Mouse (Mus musculus): Measurements from ENCODE around the gene Rbl2. TPM values are rescaled to one million over a fixed set of nuclear protein-coding genes. Genes with fewer than 3 reads are reported as not detected.

Rbl2 gene
- 19.1 and 19.6 TPM in 2 replicates for polyA plus RNA-seq (2015; fragmentation: Nextera tagmentation; extraction: Ambion mirVana)

- peak within 1 kb of the TSS; percentile 81 for H3K27ac ChIP-seq
- H3K27me3 ChIP-seq, result no peaks in the 10 kb centered on the region
- peak within 1 kb of the TSS; percentile 62 for H3K4me2 ChIP-seq
- peaks cover 9% of the 10 kb centered on the region for H3K36me3 ChIP-seq
- H3K4me1 ChIP-seq, result peaks cover 11% of the 10 kb centered on the region
- H3K9ac ChIP-seq, result peak within 1 kb of the TSS; percentile 76
- ATAC-seq (ENCODE audit: insufficient number of reproducible peaks, low FRiP score, low TSS enrichment, low read depth), result peak; percentile 92
- under 1% methylated on average over 25 of the region's 25 CpGs for WGBS
- H3K9me3 ChIP-seq, result no peaks in the 10 kb centered on the region
- H3K4me3 ChIP-seq, result peak within 1 kb of the TSS; percentile 67
These were observed at the start of gene Rbl2 for GRCm38 (mm10) chr8:91069834-91070233. Rbl2 (plus strand) TSS chr8:91070057.

- Histone ChIP-seq H3K27ac (no peak overlapping the region), H3K36me3 (peaks cover 77% of the 10 kb centered on the region), H3K4me3 (no peak overlapping the region), H3K4me1 (no peaks in the 10 kb centered on the region), H3K9me3 (no peaks in the 10 kb centered on the region), H3K27me3 (no peaks in the 10 kb centered on the region), H3K4me2 (no peak overlapping the region), H3K9ac (no peak overlapping the region)
- WGBS, result 82% methylated on average over 6 of the region's 6 CpGs
- ATAC-seq (ENCODE audit: insufficient number of reproducible peaks, low FRiP score, low TSS enrichment, low read depth), result no peak
These were observed 35.4 kb upstream of the Rbl2 start for GRCm38 (mm10) chr8:91034417-91034816.

GRCm38 (mm10) chr8:91036905-91037304, 33.0 kb upstream of the Rbl2 start:
- WGBS, result 71% methylated on average over 6 of the region's 6 CpGs

GRCm38 (mm10) chr8:91038637-91039036, 31.2 kb upstream of the Rbl2 start:
- Histone ChIP-seq H3K9ac (no peak overlapping the region), H3K27ac (no peak overlapping the region), H3K27me3 (no peaks in the 10 kb centered on the region), H3K4me1 (no peaks in the 10 kb centered on the region), H3K4me3 (no peak overlapping the region), H3K4me2 (no peak overlapping the region), H3K36me3 (peaks cover 82% of the 10 kb centered on the region), H3K9me3 (no peaks in the 10 kb centered on the region)
- WGBS, result 91% methylated on average over 1 of the region's 1 CpGs
- ATAC-seq (ENCODE audit: insufficient number of reproducible peaks, low FRiP score, low TSS enrichment, low read depth), result no peak

More at GRCm38 (mm10) chr8:91036905-91037304, 33.0 kb upstream of the Rbl2 start:
- Histone ChIP-seq H3K9me3 (no peaks in the 10 kb centered on the region), H3K9ac (no peak overlapping the region), H3K27ac (no peak overlapping the region), H3K4me2 (no peak overlapping the region), H3K27me3 (no peaks in the 10 kb centered on the region), H3K4me1 (no peaks in the 10 kb centered on the region), H3K36me3 (peaks cover 81% of the 10 kb centered on the region), H3K4me3 (no peak overlapping the region)
- ATAC-seq (ENCODE audit: insufficient number of reproducible peaks, low FRiP score, low TSS enrichment, low read depth), result no peak

- no peak overlapping the region for H3K9ac ChIP-seq
- H3K4me2 ChIP-seq, result no peak overlapping the region
- 0 out of 2 replicates have a peak overlapping the region, but pooled peaks have one; percentile 13 for H3K27ac ChIP-seq
- H3K4me1 ChIP-seq, result peaks cover 3% of the 10 kb centered on the region; the same call in 1 of the 2 replicates
- ATAC-seq (ENCODE audit: insufficient number of reproducible peaks, low FRiP score, low TSS enrichment, low read depth), result no peak
- WGBS, result 57% methylated on average over 4 of the region's 4 CpGs
- no peak overlapping the region for H3K4me3 ChIP-seq
- H3K27me3 ChIP-seq, result no peaks in the 10 kb centered on the region
- peaks cover 72% of the 10 kb centered on the region for H3K36me3 ChIP-seq
- no peaks in the 10 kb centered on the region for H3K9me3 ChIP-seq
These were observed 23.5 kb upstream of the Rbl2 start for GRCm38 (mm10) chr8:91046370-91046769.

- Histone ChIP-seq H3K4me3 (no peak overlapping the region), H3K27ac (peak overlapping the region; percentile 18; the same call in 1 of the 2 replicates), H3K4me2 (no peak overlapping the region), H3K4me1 (peaks cover 6% of the 10 kb centered on the region; the same call in 1 of the 2 replicates), H3K36me3 (peaks cover 49% of the 10 kb centered on the region), H3K9ac (no peak overlapping the region), H3K27me3 (no peaks in the 10 kb centered on the region), H3K9me3 (no peaks in the 10 kb centered on the region)
- no peak for ATAC-seq (ENCODE audit: insufficient number of reproducible peaks, low FRiP score, low TSS enrichment, low read depth)
- 19% methylated on average over 8 of the region's 8 CpGs for WGBS
These were observed 18.8 kb upstream of the Rbl2 start for GRCm38 (mm10) chr8:91051037-91051436.

DNA sequence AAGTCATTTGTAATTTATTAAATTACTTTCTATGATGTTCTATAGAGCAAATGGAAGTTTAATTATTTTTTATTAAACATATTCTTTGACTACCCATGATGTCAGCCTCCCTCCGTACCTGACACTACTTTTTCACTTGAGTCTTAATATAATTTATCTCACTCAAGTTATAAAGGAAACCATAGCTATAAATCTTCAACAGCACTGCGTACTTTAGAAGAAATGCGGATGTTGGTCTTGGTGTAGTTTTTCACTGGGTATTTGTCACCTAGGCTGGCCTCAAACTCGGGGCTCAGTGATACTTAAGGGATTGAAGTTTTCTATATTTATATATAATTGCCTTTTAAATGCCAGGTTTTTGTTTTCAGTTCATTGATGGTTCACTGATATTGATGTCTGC, 15.4 kb upstream of the Rbl2 start:
- 75% methylated on average over 4 of the region's 4 CpGs for WGBS
- no peaks in the 10 kb centered on the region for H3K27me3 ChIP-seq
- no peak overlapping the region for H3K27ac ChIP-seq
- peaks cover 6% of the 10 kb centered on the region; the same call in 1 of the 2 replicates for H3K4me1 ChIP-seq
- H3K9ac ChIP-seq, result no peak overlapping the region
- H3K4me2 ChIP-seq, result no peak overlapping the region
- peaks cover 34% of the 10 kb centered on the region for H3K36me3 ChIP-seq
- H3K4me3 ChIP-seq, result no peak overlapping the region
- H3K9me3 ChIP-seq, result no peaks in the 10 kb centered on the region
- no peak for ATAC-seq (ENCODE audit: insufficient number of reproducible peaks, low FRiP score, low TSS enrichment, low read depth)

GRCm38 (mm10) chr8:91056848-91057247, 13.0 kb upstream of the Rbl2 start:
- Histone ChIP-seq H3K27ac (peak overlapping the region; percentile 11; the same call in 1 of the 2 replicates), H3K9me3 (no peaks in the 10 kb centered on the region), H3K27me3 (no peaks in the 10 kb centered on the region), H3K36me3 (peaks cover 16% of the 10 kb centered on the region), H3K4me3 (no peak overlapping the region), H3K4me2 (no peak overlapping the region), H3K4me1 (peaks cover 5% of the 10 kb centered on the region; the same call in 1 of the 2 replicates), H3K9ac (no peak overlapping the region)
- WGBS, result 24% methylated on average over 3 of the region's 3 CpGs
- no peak for ATAC-seq (ENCODE audit: insufficient number of reproducible peaks, low FRiP score, low TSS enrichment, low read depth)

- no peak for ATAC-seq (ENCODE audit: insufficient number of reproducible peaks, low FRiP score, low TSS enrichment, low read depth)
- no peaks in the 10 kb centered on the region for H3K27me3 ChIP-seq
- no peak overlapping the region for H3K27ac ChIP-seq
- H3K4me2 ChIP-seq, result no peak overlapping the region
- H3K9me3 ChIP-seq, result no peaks in the 10 kb centered on the region
- no peak overlapping the region for H3K9ac ChIP-seq
- no peak overlapping the region for H3K4me3 ChIP-seq
- peaks cover 9% of the 10 kb centered on the region; the same call in 1 of the 2 replicates for H3K36me3 ChIP-seq
- H3K4me1 ChIP-seq, result peaks cover 5% of the 10 kb centered on the region; the same call in 1 of the 2 replicates
These were observed 10.7 kb upstream of the Rbl2 start for GRCm38 (mm10) chr8:91059086-91059578.

DNA sequence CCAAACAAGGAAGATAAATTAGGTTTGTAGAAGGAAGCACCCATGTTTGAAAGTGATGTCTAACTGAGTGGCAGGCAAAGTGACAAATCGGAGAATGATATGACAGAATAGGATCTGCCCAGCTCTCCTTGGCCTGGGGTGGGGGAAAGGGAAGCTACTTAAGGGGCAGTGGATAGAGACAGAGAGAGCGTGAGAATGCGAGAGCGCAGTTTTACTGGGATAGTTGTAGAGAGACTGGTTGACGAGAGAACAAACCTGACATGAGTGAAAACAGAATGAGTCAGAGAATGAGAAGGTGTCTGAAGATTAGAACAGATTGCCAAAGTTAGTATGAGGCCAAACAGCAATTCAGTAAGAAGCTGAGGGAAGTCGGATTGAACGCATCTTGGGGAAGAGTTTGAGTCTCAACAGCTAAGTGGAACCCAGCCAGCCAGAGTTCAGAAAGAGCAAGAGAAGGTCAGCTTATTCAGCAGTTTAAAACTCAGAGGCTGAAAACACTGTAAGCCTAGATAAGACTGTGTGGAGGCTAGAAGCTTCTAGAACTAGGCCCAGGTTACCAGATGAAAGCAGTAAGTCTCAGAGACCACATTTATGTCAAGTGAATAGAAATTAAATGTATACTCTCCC, 9.9 kb upstream of the Rbl2 start:
- no peak overlapping the region for H3K27ac ChIP-seq
- peaks cover 7% of the 10 kb centered on the region; the same call in 1 of the 2 replicates for H3K36me3 ChIP-seq
- no peak overlapping the region for H3K4me3 ChIP-seq
- no peak overlapping the region for H3K4me2 ChIP-seq
- peaks cover 5% of the 10 kb centered on the region; the same call in 1 of the 2 replicates for H3K4me1 ChIP-seq
- no peak for ATAC-seq (ENCODE audit: insufficient number of reproducible peaks, low FRiP score, low TSS enrichment, low read depth)
- no peaks in the 10 kb centered on the region for H3K9me3 ChIP-seq
- WGBS, result 90% methylated on average over 7 of the region's 7 CpGs
- H3K27me3 ChIP-seq, result no peaks in the 10 kb centered on the region
- H3K9ac ChIP-seq, result no peak overlapping the region

GRCm38 (mm10) chr8:91060555-91061471, 9.0 kb upstream of the Rbl2 start:
- peaks cover 4% of the 10 kb centered on the region; the same call in 1 of the 2 replicates for H3K36me3 ChIP-seq
- H3K9me3 ChIP-seq, result no peaks in the 10 kb centered on the region
- 70% methylated on average over 19 of the region's 19 CpGs for WGBS
- no peak overlapping the region for H3K9ac ChIP-seq
- ATAC-seq (ENCODE audit: insufficient number of reproducible peaks, low FRiP score, low TSS enrichment, low read depth), result no peak
- H3K4me3 ChIP-seq, result no peak overlapping the region
- H3K4me1 ChIP-seq, result peaks cover 5% of the 10 kb centered on the region; the same call in 1 of the 2 replicates
- no peaks in the 10 kb centered on the region for H3K27me3 ChIP-seq
- H3K4me2 ChIP-seq, result no peak overlapping the region
- H3K27ac ChIP-seq, result no peak overlapping the region

Measured in limb, embryonic 15.5 days (tissue).